Mouse (Mus musculus): Measurements from ENCODE around the gene Cd33. TPM values are rescaled to one million over a fixed set of nuclear protein-coding genes. Genes with fewer than 3 reads are reported as not detected.

Gene Cd33
- total RNA-seq, 2 experiments from 2014 or later, result 3.7 to 4.1 TPM

DNA sequence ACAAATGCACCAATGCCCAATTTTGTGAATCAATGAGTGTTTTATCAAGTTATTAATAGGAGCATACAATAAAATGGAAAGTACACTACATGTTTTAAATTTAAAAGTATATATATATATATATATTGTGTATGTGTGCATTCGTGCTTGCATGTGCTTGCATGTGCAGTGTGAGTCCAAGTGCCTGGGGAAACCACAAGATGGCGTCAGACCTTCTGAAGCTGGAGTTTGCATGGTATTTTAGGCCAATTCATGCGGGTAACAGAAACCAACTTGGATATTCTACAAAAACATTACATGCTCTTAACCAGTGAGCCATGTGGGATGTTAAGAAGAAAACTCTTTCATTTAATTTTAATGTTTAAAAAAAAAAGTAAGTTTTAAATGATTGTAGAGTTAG, 18.9 kb downstream of the Cd33 start:
- intact Hi-C loops (cut with DNase I), result loop anchor here (10.0 kb wide), 1 partner anchor 61 kb away; the partner anchor contains the start of gene Vsig10l
- DNase-seq, result peak in 1 of 2 experiments; percentile 16

DNA sequence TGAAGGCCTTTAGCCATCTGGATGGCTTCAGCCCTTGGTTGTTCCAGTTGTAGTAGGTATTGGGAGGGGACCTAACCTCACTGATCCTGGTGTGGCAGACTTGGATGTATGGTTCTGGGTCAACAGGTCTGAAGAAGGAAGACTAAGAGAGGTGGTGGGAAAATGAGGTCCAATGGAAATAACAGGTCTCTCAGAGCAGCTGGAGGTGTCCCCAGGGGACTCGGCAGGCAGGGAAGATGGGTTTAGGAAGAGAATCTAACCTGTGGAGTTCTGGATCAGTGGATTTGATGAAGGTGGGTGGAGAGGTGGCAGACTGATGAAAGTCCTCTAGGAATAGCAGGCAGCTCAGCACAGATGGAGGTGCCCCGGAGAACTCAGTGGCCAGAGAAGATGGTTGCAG, 21.5 kb downstream of the Cd33 start:
- intact Hi-C loops (cut with DNase I), result loop anchor here (10.0 kb wide), 1 partner anchor 58 kb away; the partner anchor contains the start of gene Vsig10l
- DNase-seq, result no peak

DNA sequence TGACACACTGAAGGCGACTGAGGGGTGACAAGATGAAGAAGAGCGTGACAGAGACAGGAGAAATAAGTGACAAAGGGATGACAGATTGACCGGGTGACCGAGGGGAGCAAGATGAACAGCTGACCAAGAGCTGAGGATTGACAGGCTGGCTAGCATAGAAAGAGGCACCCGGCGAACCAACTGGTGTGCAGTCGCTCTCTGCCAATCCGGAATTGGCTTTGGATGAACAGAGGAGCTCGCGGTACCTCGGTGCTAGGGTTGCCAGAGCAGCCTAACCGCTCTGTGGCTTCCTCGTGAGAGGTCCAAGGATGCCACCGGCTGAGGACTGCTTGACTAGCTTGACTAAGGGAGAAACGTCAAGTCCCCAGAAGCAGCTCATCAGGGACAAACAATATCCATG, 25.9 kb downstream of the Cd33 start:
- intact Hi-C loops (cut with DNase I), result no loop called here
- DNase-seq, result no peak

GRCm38 (mm10) chr7:43515076-43515475, 29.2 kb downstream of the Cd33 start:
- intact Hi-C loops (cut with DNase I), result no loop called here

DNA sequence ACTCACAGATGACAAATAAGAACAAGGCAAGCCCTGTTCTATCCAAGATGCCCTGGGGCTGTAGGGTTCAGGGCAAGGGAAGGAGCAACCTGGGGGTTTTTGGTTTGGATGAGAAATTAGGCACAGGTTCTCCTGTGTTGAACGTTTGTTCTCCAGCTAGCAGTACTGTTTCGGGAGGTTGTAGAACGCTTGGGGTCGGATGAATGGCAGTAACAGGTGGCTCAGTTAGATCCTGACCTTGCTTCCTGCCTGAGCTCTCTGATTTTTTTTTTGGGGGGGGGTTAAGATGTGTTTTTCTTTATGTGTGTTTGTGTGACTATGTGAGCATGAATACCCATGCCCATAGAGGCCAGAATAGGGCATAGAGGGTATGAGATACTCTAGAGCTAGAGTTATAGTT, 31.7 kb downstream of the Cd33 start:
- DNase-seq, result no peak
- intact Hi-C loops (cut with DNase I), result no loop called here

More at GRCm38 (mm10) chr7:43515076-43515475, 29.2 kb downstream of the Cd33 start:
- DNase-seq, result no peak

GRCm38 (mm10) chr7:43511707-43512478, 32.3 kb downstream of the Cd33 start:
- DNase-seq, result no peak
- intact Hi-C loops (cut with DNase I), result no loop called here

DNA sequence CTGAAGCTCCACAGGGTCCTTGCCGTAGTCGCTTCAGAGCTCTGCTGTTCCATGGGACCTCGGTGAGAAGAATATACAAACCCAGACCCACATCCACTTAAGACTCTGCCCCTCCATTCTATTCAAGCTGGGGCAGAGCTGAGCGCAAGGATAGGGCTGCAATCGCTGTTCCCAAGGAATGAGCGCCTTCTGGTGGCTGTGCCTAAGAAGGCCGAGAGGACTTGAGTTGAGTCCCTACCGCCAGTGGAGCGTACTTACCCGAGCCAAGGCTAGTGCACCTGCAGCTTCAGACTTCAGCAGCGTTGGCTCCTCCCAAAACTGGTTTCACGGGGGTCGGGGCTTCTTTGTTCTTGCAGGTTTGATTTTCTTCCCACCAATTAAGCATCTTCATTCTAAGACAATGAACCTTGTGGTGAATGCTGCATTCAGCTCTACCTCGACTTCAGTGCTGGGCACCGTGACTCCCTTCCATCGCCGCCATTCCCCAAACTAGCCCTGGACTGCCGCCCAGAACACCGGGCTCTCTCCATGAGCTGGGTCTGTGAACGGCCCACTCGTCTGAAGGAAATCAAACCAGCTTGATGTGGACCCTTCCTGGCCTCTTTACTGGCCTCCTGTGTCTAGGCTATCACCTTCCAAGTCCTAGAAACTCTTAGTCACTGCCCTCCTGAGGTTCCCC, 48.7 kb downstream of the Cd33 start:
- peak in 1 of 2 experiments; percentile 39 for DNase-seq
- intact Hi-C loops (cut with DNase I), result no loop called here

- DNase-seq, result no peak
- intact Hi-C loops (cut with DNase I), result no loop called here
Measured at GRCm38 (mm10) chr7:43490861-43491260, 53.4 kb downstream of the Cd33 start.

DNA sequence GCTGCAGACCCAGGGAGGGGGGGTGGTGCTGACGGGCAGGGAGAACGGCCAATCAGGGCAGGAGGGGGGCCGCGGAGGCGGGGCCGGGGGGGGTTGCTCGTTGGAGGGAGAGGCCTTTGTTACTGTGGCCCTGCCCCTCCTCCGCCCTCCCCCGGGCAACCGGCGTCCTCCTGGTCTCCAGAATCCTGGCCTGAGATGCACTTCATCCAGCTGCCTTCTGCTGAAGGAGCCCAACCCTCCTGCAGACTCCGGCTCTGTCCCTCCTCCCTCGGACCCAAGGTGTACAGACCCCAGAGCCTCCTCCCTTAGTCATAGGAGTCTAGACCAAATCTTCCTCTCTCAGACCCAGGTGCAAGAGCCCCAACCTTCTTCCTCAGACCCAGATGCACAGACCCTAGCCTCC, 54.0 kb downstream of the Cd33 start:
- DNase-seq, result peak; percentile 28 to 36
- intact Hi-C loops (cut with DNase I), result no loop called here

DNA sequence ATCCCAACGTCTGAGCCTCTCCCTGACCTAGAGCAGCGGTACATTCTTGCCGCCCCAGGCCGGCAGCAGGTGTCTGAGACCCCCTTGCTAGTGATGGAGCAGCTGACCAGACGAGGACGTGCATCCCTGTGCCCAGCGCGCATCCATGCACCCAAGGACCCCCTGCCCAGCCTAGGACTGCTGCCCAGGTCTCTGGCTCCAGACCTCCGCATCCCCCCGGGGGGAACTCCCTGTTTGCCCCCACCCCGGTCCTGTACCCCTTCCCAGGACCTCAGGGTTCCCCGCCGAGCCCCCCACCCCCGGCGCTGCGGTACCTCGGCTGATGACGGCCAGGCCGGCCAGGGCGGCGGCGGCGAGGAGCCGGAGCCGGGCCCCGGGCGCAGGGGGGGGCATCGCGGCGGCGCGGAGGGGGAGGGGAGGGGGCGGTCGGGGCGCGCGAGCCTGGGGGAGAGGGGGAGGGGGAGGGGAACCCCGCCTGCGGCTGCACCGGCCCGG, 54.5 kb downstream of the Cd33 start, which contains the start of gene Iglon5:
Gene Iglon5, minus strand, starts transcription at position 445 of the 495 bp plus-strand sequence.
- intact Hi-C loops (cut with DNase I), result no loop called here
- no peak for DNase-seq

DNA sequence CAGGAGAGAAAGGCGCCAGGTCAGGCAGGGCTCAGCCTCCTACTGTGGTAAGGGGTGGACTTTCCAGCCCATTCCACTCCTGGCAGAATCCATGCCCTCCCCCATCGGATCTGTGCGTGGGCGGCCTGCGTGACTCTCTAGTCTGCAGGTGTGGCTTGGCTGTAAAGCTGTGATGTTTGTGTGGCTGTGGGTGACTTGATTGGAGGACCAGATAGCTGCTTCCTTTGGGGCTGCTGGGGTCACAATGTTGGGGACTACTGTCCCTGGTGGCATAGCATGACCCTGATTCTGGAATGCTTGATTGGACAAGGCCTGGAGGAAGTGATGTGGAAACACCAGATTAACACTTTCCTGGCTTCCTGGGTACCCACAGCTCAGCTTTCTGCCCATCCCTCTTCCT, 55.6 kb downstream of the Cd33 start:
- intact Hi-C loops (cut with DNase I), result no loop called here
- DNase-seq, result no peak

DNA sequence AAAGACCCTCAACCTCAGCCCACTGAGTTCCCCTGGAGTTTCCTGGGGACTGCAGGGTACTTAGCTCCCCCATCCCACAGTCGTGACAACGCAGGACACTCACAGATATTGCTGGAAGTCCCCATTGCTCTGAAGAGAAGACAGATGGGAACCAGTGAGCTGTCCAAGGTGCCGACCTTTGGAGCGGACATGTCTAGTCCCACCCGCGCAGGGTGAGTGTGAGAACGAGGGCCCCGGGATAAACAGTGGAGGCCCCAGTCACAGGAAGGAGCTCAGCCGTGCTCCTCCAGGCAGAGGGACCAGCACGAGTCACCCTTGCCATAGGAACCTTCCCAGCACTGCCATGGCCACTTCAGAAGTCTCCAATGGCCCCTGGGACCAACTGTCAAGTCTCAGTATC, 61.0 kb downstream of the Cd33 start:
- DNase-seq, result peak in 1 of 2 experiments; percentile 26

DNA sequence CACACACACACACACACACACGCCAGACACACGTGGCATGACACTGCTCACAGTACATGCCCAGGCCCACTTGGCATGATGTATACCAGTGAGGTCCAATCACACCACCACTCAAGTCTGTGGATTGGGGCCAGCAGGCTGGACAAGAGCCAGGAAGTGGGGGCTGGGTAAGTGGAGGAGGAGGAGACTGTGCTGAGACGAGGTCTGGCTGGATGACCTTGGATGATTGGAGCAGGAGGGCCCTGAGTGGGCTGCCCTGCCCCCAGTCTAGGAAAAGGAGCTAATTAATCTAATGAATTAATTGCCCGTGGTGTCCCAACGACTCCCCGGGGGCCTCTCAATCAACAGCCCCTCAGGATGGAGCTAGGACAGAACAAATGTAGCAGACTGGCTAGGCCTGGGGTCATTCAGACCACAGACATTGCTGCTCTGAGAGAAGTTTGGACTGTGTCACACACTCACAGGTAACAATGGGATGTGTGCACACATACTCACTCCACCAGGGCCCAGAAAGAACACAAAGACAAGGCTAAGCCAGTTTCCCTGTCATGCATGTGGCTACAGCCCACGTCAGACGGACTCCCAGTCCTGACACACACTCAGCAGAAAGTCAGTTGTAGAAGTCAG, 62.0 kb downstream of the Cd33 start:
- peak in 1 of 2 experiments; percentile 40 for DNase-seq
- intact Hi-C loops (cut with DNase I), result no loop called here

More for the DNA sequence above, 61.0 kb downstream of the Cd33 start:
- intact Hi-C loops (cut with DNase I), result no loop called here

GRCm38 (mm10) chr7:43481191-43481590, 63.0 kb downstream of the Cd33 start:
- DNase-seq, result no peak
- intact Hi-C loops (cut with DNase I), result no loop called here

DNA sequence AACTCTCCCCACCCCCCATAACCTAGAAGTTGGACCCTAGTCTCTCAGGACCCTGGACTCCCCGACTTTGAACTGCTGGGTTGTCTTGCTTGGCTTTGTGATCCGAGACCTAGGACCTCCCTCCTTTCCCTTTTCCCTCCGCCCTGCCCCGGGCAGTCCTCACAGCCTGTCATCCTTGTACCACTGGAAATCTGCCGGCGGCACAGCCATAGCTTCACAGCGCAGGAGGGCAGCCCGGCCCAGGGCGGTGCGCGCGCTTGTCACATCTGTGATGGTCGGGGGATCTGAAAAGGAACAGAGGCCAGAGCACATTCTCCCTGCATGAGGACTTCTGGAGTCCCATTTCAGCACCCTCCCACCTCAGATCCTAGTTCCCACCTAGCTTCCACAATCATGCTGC, 67.9 kb downstream of the Cd33 start:
- intact Hi-C loops (cut with DNase I), result no loop called here
- DNase-seq, result no peak

DNA sequence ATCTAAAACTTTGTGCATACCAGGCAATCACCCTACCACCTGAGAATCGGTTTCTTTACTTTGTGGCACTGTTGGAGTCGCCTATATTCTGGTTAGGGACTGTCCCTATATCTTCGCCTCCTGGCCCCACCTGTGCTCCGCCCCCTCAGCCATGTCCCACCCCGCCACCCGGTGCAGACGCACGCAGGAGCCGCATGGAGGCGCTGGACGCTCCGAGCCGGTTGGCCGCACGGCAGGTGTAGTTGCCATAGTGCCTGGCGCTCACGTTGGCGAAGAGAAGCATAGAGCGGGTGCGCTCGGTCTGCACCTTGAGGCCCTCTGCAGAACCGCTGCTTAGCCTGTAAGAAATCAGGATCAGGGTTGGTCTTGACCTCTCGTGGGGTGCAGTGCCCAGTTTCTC, 68.5 kb downstream of the Cd33 start:
- intact Hi-C loops (cut with DNase I), result no loop called here

More for the DNA sequence above, 68.5 kb downstream of the Cd33 start:
- DNase-seq, result no peak

Other genes starting within 250 kb of the Cd33 start
- 10 to 100 TPM; 17.3 to 17.6 TPM for gene Zfp715, start 231.1 kb downstream of the Cd33 start, total RNA-seq (2021)
- gene Siglecf, start 193.1 kb downstream of the Cd33 start, total RNA-seq (2021), result not detected
- under 1 TPM; 0.27 to 0.31 TPM for gene Siglecg, start 136.2 kb downstream of the Cd33 start, total RNA-seq (2021)
- not detected for gene Lim2, start 116.8 kb downstream of the Cd33 start, total RNA-seq (2021)
- gene Nkg7, start 107.4 kb downstream of the Cd33 start, total RNA-seq (2021), result not detected
- gene Cldnd2, start 103.6 kb downstream of the Cd33 start, total RNA-seq (2021), result not detected
- gene Etfb, start 100.3 kb downstream of the Cd33 start, total RNA-seq (2021), result 1,000 to 10,000 TPM; 1,151 to 1,177 TPM
- 1 to 10 TPM in 1 of 2 experiments, under 1 TPM in 1; 0.45 to 1.5 TPM for gene Gm45233, start 100.3 kb downstream of the Cd33 start, total RNA-seq (2021)
- gene Vsig10l, start 81.3 kb downstream of the Cd33 start, total RNA-seq (2021), result 1 to 10 TPM; 2.1 to 3.5 TPM
- gene Iglon5, start 54.4 kb downstream of the Cd33 start, total RNA-seq (2021), result under 1 TPM; 0.24 to 0.36 TPM
- gene 4931406B18Rik, start 38.5 kb downstream of the Cd33 start, total RNA-seq (2021), result not detected
- under 1 TPM; 0.98 to 1.00 TPM for gene Zfp658, start 17.8 kb upstream of the Cd33 start, total RNA-seq (2021)
- 1 to 10 TPM; 5.8 to 7.3 TPM for gene Zfp719, start 35.2 kb upstream of the Cd33 start, total RNA-seq (2021)
- not detected for gene Zfp819, start 62.7 kb upstream of the Cd33 start, total RNA-seq (2021)
- gene Ceacam18, start 90.3 kb upstream of the Cd33 start, total RNA-seq (2021), result not detected
- 1 to 10 TPM; 1.2 TPM for gene Siglece, start 115.7 kb upstream of the Cd33 start, total RNA-seq (2021)
- gene Ctu1, start 127.6 kb upstream of the Cd33 start, total RNA-seq (2021), result 1 to 10 TPM; 3.9 to 4.0 TPM
- not detected for gene Klk14, start 146.0 kb upstream of the Cd33 start, total RNA-seq (2021)
- gene Klk13, start 168.1 kb upstream of the Cd33 start, total RNA-seq (2021), result not detected
- gene Klk12, start 224.5 kb upstream of the Cd33 start, total RNA-seq (2021), result not detected
- gene Klk11, start 230.2 kb upstream of the Cd33 start, total RNA-seq (2021), result under 1 TPM in 1 of 2 experiments, not detected in 1; 0.17 TPM
- under 1 TPM; 0.22 to 0.33 TPM for gene Klk10, start 236.6 kb upstream of the Cd33 start, total RNA-seq (2021)
- not detected for gene Klk9, start 247.5 kb upstream of the Cd33 start, total RNA-seq (2021)